Mouse (Mus musculus) thymus, adult 2 months (tissue): ENCODE results near the gene Slc22a16. TPM values are rescaled to one million over a fixed set of nuclear protein-coding genes. Genes with fewer than 3 reads are reported as not detected.

Experiments
- DNase-seq: peaks from one replicate; pipeline ENCODE4 v3.0.0; 2021
- H3K27ac ChIP-seq: fragments of 200-500 bp; 2 replicates; pipeline ENCODE4 v1.5.1; 2012; ENCODE audit warnings: low read length, control low read depth; ENCODE audit not compliant: control insufficient read depth, insufficient read depth
- H3K27me3 ChIP-seq: fragments of 200-500 bp; 2 replicates; pipeline ENCODE4 v1.6.1; 2012; ENCODE audit warnings: mild to moderate bottlenecking, low read length, moderate library complexity, mixed read lengths; ENCODE audit not compliant: control insufficient read depth, insufficient read depth
- H3K36me3 ChIP-seq: fragments of 200-500 bp; 2 replicates; pipeline ENCODE4 v1.6.1; 2012; ENCODE audit warnings: mild to moderate bottlenecking, low read length, moderate library complexity; ENCODE audit not compliant: control insufficient read depth, insufficient read depth
- H3K4me1 ChIP-seq: fragments of 200-500 bp; replicated peaks from 2 replicates; pipeline ENCODE4 v1.6.1; 2012; ENCODE audit warnings: low read length; ENCODE audit not compliant: control insufficient read depth, insufficient read depth
- H3K4me3 ChIP-seq: fragments of 200-500 bp; 2 replicates; pipeline ENCODE4 v1.5.1; 2012; ENCODE audit warnings: mild to moderate bottlenecking, low read length, control low read depth, moderate library complexity; ENCODE audit not compliant: control insufficient read depth, insufficient read depth
- CTCF ChIP-seq: fragments of 200-500 bp; IDR thresholded peaks from 2 replicates; pipeline ENCODE4 v1.5.1; 2012; ENCODE audit warnings: mild to moderate bottlenecking, control low read depth, low read length, moderate library complexity, borderline replicate concordance; ENCODE audit not compliant: control insufficient read depth, poor library complexity, insufficient read depth; ENCODE audit errors: extremely low read depth
- POLR2A ChIP-seq: fragments of 200-500 bp; IDR thresholded peaks from 2 replicates; pipeline ENCODE4 v1.6.1; 2012; ENCODE audit warnings: mild to moderate bottlenecking, low read length, control low read depth, moderate library complexity; ENCODE audit not compliant: control insufficient read depth, poor library complexity, insufficient read depth; ENCODE audit errors: extremely low read depth
- WGBS: fragments of 180-500 bp; shearing (Covaris S2); methylation state at CpG from one replicate; pipeline ENCODE4 v1.1.7; 2018; 5-methylcytosine and 5-hydroxymethylcytosine counted together
- polyA plus RNA-seq: library from polyadenylated mRNA; depleted of rRNA; stranded (reverse); fragments of >200 nt; gene quantifications from 2 replicates; pipeline ENCODE4 v1.2.3, GENCODE M21; 2012

The Slc22a16 gene
- polyA plus RNA-seq, 1 experiment, result not detected

DNA sequence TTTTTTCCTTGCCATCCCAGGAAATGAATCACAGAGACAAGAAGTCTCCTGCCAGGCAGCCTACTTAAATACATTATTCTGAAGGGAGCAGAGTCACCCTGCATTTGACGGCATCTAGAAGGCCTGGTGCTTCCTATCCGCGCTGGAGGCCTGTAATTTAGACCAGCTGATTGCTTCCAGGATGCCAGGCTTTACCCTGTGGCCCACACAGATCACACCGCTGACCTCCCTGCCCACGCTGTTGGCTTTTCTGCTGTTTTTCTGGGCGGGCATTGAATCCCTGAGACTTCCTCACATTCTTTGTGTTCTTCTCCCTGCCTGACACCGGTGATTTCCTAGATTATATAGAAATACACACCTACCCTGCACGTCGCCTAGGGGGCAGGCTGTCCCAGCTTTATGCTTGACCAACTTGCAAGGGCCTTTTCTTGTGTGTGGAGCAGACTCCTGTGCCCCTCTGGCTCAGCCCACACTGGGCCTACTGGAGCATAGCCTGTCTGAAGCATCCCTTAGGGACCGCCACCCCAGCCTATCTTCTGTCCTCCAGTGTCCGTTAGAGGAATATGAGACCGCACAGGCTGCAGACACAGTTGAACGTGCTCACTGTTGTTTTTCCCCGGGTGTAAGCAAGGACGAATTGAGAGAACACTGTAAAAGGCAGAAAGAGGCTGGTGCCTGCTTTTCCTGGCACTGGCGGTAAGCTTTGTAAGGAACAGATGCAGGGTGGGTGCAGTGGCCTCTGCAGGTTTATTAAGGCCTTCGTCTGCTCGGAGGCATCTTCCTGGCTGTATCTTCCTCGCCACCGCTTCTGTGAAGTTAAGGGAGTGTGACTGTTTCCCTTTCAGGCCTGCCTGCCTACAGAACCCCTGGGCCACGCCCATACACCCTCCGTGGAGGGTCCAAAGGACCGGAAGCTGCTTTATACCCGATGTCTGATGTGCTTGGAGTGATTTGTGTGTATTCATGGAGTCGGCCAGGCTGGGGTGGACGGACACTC lies 69.0 kb downstream of the Slc22a16 start:
- Histone ChIP-seq H3K27me3 (no peaks in the 10 kb centered on the region), H3K36me3 (no peaks in the 10 kb centered on the region), H3K27ac (no peak overlapping the region), H3K4me3 (no peak overlapping the region), H3K4me1 (no peaks in the 10 kb centered on the region)
- WGBS, result 87% methylated on average over 26 of the region's 26 CpGs
- TF ChIP-seq POLR2A, result no peak
- no peak for TF ChIP-seq CTCF
- no peak for DNase-seq

DNA sequence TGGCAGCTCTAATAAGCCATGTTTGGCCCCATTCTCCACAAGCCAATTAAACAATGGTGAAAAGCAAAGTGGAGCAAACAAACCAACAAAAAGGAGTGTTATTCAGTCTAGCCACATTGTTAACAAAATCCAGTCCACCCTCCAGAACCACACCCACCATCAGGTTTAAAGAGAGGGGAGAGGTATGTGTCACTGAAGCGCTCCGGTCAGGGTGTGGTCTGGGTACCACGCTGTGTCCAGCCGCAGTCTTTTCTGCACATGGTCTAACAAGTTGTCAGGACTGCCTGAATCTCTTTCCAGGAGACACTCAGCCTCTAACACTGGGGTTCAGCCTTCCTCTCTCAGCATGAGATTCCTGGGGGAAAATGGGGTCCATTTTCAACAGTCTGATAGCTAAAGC lies 70.3 kb downstream of the Slc22a16 start:
- no peak for DNase-seq
- Histone ChIP-seq H3K36me3 (no peaks in the 10 kb centered on the region), H3K4me3 (no peak overlapping the region), H3K27me3 (no peaks in the 10 kb centered on the region), H3K27ac (no peak overlapping the region), H3K4me1 (no peaks in the 10 kb centered on the region)
- TF ChIP-seq POLR2A (no peak), CTCF (no peak)
- WGBS, result 98% methylated on average over 4 of the region's 4 CpGs

DNA sequence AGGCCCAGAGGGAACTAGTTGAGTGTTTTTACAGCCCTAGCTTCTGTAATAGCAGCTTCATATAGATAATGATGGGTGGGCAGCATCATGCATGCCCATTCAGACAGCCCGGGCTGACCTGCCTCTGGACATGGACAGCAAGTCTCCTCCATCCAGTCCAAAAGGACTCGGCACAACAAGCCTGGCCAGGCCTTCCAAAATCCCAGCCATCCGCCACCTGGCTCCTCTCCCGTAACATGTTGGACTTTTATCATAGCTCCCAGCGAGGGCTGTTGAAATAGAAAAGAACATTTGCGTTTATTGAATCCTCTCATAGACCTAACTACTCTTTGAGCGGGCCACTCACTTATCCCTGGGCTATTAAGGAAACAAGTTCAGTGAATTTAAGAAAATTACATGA lies 71.8 kb downstream of the Slc22a16 start:
- 95% methylated on average over 7 of the region's 7 CpGs for WGBS
- no peak overlapping the region for H3K4me3 ChIP-seq
- no peak for DNase-seq
- no peaks in the 10 kb centered on the region for H3K36me3 ChIP-seq
- H3K27ac ChIP-seq, result no peak overlapping the region
- TF ChIP-seq CTCF (no peak), POLR2A (no peak)
- H3K4me1 ChIP-seq, result no peaks in the 10 kb centered on the region
- no peaks in the 10 kb centered on the region for H3K27me3 ChIP-seq

DNA sequence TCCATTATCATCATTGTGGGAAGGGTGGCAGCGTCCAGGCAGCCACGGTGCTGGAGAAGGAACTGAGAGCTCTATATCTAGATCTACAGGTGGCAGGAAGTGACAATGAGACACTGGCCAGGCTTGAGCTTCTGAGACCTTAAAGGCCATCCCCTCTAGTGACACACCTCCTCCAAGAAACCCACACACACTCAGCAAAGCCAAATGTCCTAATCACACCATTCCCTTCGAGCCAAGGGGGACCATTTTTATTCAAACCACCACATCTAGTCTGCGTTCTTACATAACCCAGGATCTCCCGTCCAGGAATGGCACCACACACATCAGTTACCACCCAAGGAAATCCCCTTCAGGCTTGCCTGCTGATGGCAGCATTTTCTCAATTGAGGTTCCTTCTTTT lies 73.0 kb downstream of the Slc22a16 start:
- TF ChIP-seq CTCF, result no peak
- no peak for TF ChIP-seq POLR2A
- no peaks in the 10 kb centered on the region for H3K36me3 ChIP-seq
- H3K27me3 ChIP-seq, result no peaks in the 10 kb centered on the region
- no peak overlapping the region for H3K27ac ChIP-seq
- no peaks in the 10 kb centered on the region for H3K4me1 ChIP-seq
- H3K4me3 ChIP-seq, result no peak overlapping the region
- DNase-seq, result no peak
- 52% methylated on average over 5 of the region's 5 CpGs for WGBS

DNA sequence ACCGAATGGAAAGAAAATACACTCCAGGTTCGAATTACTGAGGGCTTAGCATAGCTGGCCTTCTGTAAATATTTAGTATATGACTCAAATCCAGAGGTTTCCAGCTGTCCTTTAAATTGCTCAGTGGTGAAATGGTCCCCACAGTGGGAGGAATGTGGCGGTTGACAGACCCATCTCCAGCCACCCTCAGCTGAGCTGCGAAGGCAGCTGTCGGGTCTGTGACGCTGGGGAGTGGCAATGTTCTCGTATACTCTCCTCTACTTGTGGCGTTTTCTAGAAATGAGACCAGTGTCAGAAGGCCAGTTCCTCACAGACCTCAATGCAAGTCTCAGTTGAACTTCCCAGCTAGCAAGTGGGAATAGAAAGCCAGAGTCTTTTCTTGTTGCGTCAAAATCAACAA lies 74.3 kb downstream of the Slc22a16 start:
- no peak for DNase-seq
- Histone ChIP-seq H3K36me3 (no peaks in the 10 kb centered on the region), H3K4me1 (no peaks in the 10 kb centered on the region), H3K27me3 (no peaks in the 10 kb centered on the region), H3K4me3 (no peak overlapping the region), H3K27ac (no peak overlapping the region)
- TF ChIP-seq POLR2A, result no peak
- no peak for TF ChIP-seq CTCF
- WGBS, result 90% methylated on average over 9 of the region's 9 CpGs

DNA sequence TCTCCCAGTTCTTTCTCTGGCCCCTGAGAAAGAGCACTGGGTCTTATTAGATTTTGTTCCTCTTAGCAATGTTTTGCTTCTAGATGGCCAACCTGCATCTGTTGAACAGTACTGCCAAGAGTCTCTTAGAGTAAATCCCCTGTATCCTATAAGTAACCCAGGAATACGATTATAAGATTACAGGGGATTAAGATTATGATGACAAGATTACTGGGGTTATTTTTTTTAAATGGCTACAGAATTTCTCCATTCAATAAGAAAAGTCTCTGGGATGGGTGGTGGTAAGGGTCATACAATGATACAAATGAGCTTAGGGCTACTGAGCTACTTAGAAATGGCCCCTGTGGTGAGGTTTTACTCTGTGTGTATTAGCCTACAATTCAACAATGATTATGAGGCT lies 75.2 kb downstream of the Slc22a16 start:
- 90% methylated on average over 1 of the region's 1 CpGs for WGBS
- no peak for DNase-seq
- Histone ChIP-seq H3K36me3 (no peaks in the 10 kb centered on the region), H3K4me3 (no peak overlapping the region), H3K27me3 (no peaks in the 10 kb centered on the region), H3K4me1 (no peaks in the 10 kb centered on the region), H3K27ac (no peak overlapping the region)
- TF ChIP-seq CTCF (no peak), POLR2A (no peak)

DNA sequence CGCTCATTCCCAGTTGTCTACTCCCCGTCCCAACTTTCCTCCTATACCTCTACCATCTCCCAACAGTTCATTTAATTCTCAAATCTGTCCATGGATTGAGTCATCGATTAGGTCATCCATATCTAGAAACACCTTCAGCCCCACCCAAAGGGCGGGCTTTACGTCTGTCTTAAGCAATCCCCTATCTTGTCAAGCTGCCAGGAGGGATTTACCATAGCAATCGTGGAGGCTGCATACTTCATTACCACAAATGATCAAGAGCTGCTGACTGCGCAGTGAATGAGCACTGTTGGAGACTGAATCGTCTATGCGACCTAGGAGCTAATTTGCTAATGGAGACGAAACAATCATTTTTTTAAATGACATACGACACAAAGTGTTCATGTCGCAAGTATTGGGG lies 78.6 kb downstream of the Slc22a16 start:
- no peaks in the 10 kb centered on the region for H3K36me3 ChIP-seq
- no peak overlapping the region for H3K27ac ChIP-seq
- no peaks in the 10 kb centered on the region for H3K4me1 ChIP-seq
- WGBS, result 90% methylated on average over 12 of the region's 12 CpGs
- H3K4me3 ChIP-seq, result no peak overlapping the region
- TF ChIP-seq CTCF (no peak), POLR2A (no peak)
- DNase-seq, result no peak
- H3K27me3 ChIP-seq, result no peaks in the 10 kb centered on the region
